Mouse (Mus musculus) liver, embryonic 14.5 days (tissue): ENCODE results near the gene Nos1ap.

Experiments
- CTCF ChIP-seq: IDR thresholded peaks from 2 replicates; pipeline ENCODE4 v1.5.1; 2016; ENCODE audit warnings: antibody characterized with exemption, low read depth, control low read depth
- EP300 ChIP-seq: IDR thresholded peaks from 2 replicates; pipeline ENCODE4 v1.6.1; 2016; ENCODE audit warnings: antibody characterized with exemption, low read depth

DNA sequence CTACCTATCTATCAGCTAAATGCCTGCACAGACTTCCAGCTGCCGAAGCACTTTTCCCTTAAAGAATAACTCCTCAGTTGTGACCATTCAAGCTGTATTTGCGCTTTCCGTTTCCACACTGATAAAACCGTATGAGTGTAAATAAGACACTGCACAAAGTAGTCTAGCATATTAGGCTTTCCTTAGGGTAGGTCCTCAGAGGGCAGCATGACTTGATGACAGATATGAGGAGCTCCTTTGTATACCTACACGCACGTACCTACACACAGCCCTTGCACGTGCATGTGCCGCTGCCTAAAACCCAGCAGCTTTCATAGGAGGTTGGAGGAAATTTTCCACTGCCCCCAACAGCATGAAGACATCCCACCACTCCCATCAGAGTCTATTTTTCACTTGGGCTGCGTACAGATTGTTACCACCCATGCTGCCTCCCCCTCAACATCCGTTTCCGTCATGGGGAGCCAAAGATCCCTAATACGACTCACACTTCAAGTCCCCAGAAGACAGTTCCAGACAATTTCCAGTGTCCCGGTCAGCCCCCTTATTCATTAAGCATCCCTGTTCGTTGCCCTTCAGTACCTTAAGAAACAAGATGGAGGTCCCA lies 41.4 kb downstream of the Nos1ap start:
- TF ChIP-seq CTCF (no peak), EP300 (no peak)
